Mouse (Mus musculus): Measurements from ENCODE around the gene Sf1. TPM values are rescaled to one million over a fixed set of nuclear protein-coding genes. Genes with fewer than 3 reads are reported as not detected.

Gene Sf1
- polyA plus RNA-seq, 1 experiment from 2014 or later = 183 TPM

GRCm38 (mm10) chr19:6407109-6407508 lies 43.6 kb downstream of the Sf1 start:
- ATAC-seq (ENCODE audit: low FRiP score, low TSS enrichment) = no peak
- Histone ChIP-seq H3K9ac (ENCODE audit: low read depth, low read length) (no peak overlapping the region), H3K9me3 (ENCODE audit: control insufficient read depth, low read length) (no peaks in the 10 kb centered on the region), H3K27ac (ENCODE audit: low read depth, low read length) (no peak overlapping the region), H3K27me3 (ENCODE audit: control insufficient read depth, insufficient read depth, low read length) (peaks cover 4% of the 10 kb centered on the region), H3K4me3 (ENCODE audit: low read length) (no peak overlapping the region), H3K4me2 (replicated peaks; ENCODE audit: low read depth, low read length) (no peak overlapping the region), H3K4me1 (ENCODE audit: control insufficient read depth, insufficient read depth, low read length) (peaks cover 5% of the 10 kb centered on the region; the same call in 1 of the 2 replicates), H3K36me3 (ENCODE audit: control insufficient read depth, insufficient read depth, low read length) (no peaks in the 10 kb centered on the region)
- WGBS = 83% methylated on average over 8 of the region's 8 CpGs

GRCm38 (mm10) chr19:6407816-6408510 lies 44.5 kb downstream of the Sf1 start:
- no peak for ATAC-seq (ENCODE audit: low FRiP score, low TSS enrichment)
- Histone ChIP-seq H3K4me3 (ENCODE audit: low read length) (no peak overlapping the region), H3K27me3 (ENCODE audit: control insufficient read depth, insufficient read depth, low read length) (peaks cover 4% of the 10 kb centered on the region), H3K9me3 (ENCODE audit: control insufficient read depth, low read length) (no peaks in the 10 kb centered on the region), H3K36me3 (ENCODE audit: control insufficient read depth, insufficient read depth, low read length) (no peaks in the 10 kb centered on the region), H3K27ac (ENCODE audit: low read depth, low read length) (no peak overlapping the region), H3K9ac (ENCODE audit: low read depth, low read length) (no peak overlapping the region), H3K4me1 (ENCODE audit: control insufficient read depth, insufficient read depth, low read length) (no peaks in the 10 kb centered on the region), H3K4me2 (replicated peaks; ENCODE audit: low read depth, low read length) (no peak overlapping the region)
- 60% methylated on average over 16 of the region's 16 CpGs for WGBS

- Histone ChIP-seq H3K27ac (ENCODE audit: low read depth, low read length) (no peak overlapping the region), H3K4me2 (replicated peaks; ENCODE audit: low read depth, low read length) (no peak overlapping the region), H3K4me1 (ENCODE audit: control insufficient read depth, insufficient read depth, low read length) (no peaks in the 10 kb centered on the region), H3K27me3 (ENCODE audit: control insufficient read depth, insufficient read depth, low read length) (peaks cover 2% of the 10 kb centered on the region), H3K4me3 (ENCODE audit: low read length) (no peak overlapping the region), H3K9me3 (ENCODE audit: control insufficient read depth, low read length) (no peaks in the 10 kb centered on the region), H3K36me3 (ENCODE audit: control insufficient read depth, insufficient read depth, low read length) (no peaks in the 10 kb centered on the region), H3K9ac (ENCODE audit: low read depth, low read length) (no peak overlapping the region)
- ATAC-seq (ENCODE audit: low FRiP score, low TSS enrichment) = no peak
- WGBS = 79% methylated on average over 8 of the region's 8 CpGs
Measured at GRCm38 (mm10) chr19:6408749-6409148, 45.3 kb downstream of the Sf1 start.

DNA sequence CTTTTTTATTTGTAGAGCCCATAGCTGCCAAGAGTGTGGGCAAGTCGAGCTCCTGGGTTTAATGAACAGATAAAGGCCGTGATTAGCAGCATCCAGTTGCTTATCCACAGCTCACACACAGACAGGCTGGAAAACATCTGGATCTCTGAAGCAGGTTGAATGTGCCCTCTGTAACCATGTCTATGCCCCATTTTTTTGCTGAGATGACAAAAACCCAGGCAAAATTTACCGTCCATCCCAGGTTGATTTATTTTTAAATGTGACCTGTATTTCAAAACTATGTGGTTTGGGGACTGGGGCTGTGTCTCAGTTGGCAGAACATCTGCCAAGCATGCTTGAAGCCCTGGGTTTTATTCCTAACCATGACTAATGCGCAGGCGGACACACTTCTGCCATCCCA lies 45.7 kb downstream of the Sf1 start:
- Histone ChIP-seq H3K4me3 (ENCODE audit: low read length) (no peak overlapping the region), H3K36me3 (ENCODE audit: control insufficient read depth, insufficient read depth, low read length) (no peaks in the 10 kb centered on the region), H3K27ac (ENCODE audit: low read depth, low read length) (no peak overlapping the region), H3K4me2 (replicated peaks; ENCODE audit: low read depth, low read length) (no peak overlapping the region), H3K9me3 (ENCODE audit: control insufficient read depth, low read length) (no peaks in the 10 kb centered on the region), H3K4me1 (ENCODE audit: control insufficient read depth, insufficient read depth, low read length) (no peaks in the 10 kb centered on the region), H3K27me3 (ENCODE audit: control insufficient read depth, insufficient read depth, low read length) (no peaks in the 10 kb centered on the region), H3K9ac (ENCODE audit: low read depth, low read length) (no peak overlapping the region)
- WGBS = 81% methylated on average over 5 of the region's 5 CpGs
- ATAC-seq (ENCODE audit: low FRiP score, low TSS enrichment) = no peak

GRCm38 (mm10) chr19:6409936-6410335 lies 46.4 kb downstream of the Sf1 start:
- Histone ChIP-seq H3K4me3 (ENCODE audit: low read length) (no peak overlapping the region), H3K9me3 (ENCODE audit: control insufficient read depth, low read length) (no peaks in the 10 kb centered on the region), H3K4me1 (ENCODE audit: control insufficient read depth, insufficient read depth, low read length) (no peaks in the 10 kb centered on the region), H3K4me2 (replicated peaks; ENCODE audit: low read depth, low read length) (no peak overlapping the region), H3K36me3 (ENCODE audit: control insufficient read depth, insufficient read depth, low read length) (no peaks in the 10 kb centered on the region), H3K9ac (ENCODE audit: low read depth, low read length) (no peak overlapping the region), H3K27ac (ENCODE audit: low read depth, low read length) (no peak overlapping the region), H3K27me3 (ENCODE audit: control insufficient read depth, insufficient read depth, low read length) (no peaks in the 10 kb centered on the region)
- WGBS = 82% methylated on average over 5 of the region's 5 CpGs
- ATAC-seq (ENCODE audit: low FRiP score, low TSS enrichment) = no peak

DNA sequence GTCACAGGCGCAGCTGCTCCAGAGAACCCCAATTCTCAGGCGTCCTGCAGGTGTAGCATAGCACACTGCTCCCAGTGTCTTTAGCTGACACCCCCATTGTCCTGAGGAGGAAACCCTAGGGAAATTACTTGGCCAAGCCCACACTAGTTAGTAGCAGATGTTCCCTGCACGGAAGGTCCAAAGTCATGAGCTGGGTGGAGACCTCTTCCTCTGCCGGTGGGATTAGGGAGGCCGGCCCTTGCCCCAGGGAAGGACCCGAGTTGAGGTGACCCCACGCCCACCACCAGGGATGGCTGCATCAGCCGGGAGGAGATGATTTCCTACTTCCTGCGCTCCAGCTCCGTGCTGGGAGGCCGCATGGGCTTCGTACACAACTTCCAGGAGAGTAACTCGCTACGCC lies 49.3 kb downstream of the Sf1 start:
- Histone ChIP-seq H3K4me1 (ENCODE audit: control insufficient read depth, insufficient read depth, low read length) (0 out of 2 replicates have a peak, but pooled peaks cover 9% of the 10 kb centered on the region), H3K4me3 (ENCODE audit: low read length) (no peak overlapping the region), H3K27ac (ENCODE audit: low read depth, low read length) (no peak overlapping the region), H3K4me2 (replicated peaks; ENCODE audit: low read depth, low read length) (peak overlapping the region; percentile 10; the same call in 1 of the 2 replicates), H3K27me3 (ENCODE audit: control insufficient read depth, insufficient read depth, low read length) (no peaks in the 10 kb centered on the region), H3K9me3 (ENCODE audit: control insufficient read depth, low read length) (no peaks in the 10 kb centered on the region), H3K9ac (ENCODE audit: low read depth, low read length) (peak overlapping the region; percentile 7; the same call in 1 of the 2 replicates), H3K36me3 (ENCODE audit: control insufficient read depth, insufficient read depth, low read length) (no peaks in the 10 kb centered on the region)
- 48% methylated on average over 14 of the region's 14 CpGs for WGBS
- ATAC-seq (ENCODE audit: low FRiP score, low TSS enrichment) = no peak

GRCm38 (mm10) chr19:6415454-6415853 lies 52.0 kb downstream of the Sf1 start:
- Histone ChIP-seq H3K36me3 (ENCODE audit: control insufficient read depth, insufficient read depth, low read length) (no peaks in the 10 kb centered on the region), H3K4me2 (replicated peaks; ENCODE audit: low read depth, low read length) (no peak overlapping the region), H3K9me3 (ENCODE audit: control insufficient read depth, low read length) (no peaks in the 10 kb centered on the region), H3K4me1 (ENCODE audit: control insufficient read depth, insufficient read depth, low read length) (0 out of 2 replicates have a peak, but pooled peaks cover 17% of the 10 kb centered on the region), H3K27ac (ENCODE audit: low read depth, low read length) (no peak overlapping the region), H3K27me3 (ENCODE audit: control insufficient read depth, insufficient read depth, low read length) (peaks cover 23% of the 10 kb centered on the region), H3K9ac (ENCODE audit: low read depth, low read length) (no peak overlapping the region), H3K4me3 (ENCODE audit: low read length) (no peak overlapping the region)
- no peak for ATAC-seq (ENCODE audit: low FRiP score, low TSS enrichment)
- WGBS = 46% methylated on average over 6 of the region's 6 CpGs

- 9% methylated on average over 9 of the region's 9 CpGs for WGBS
- H3K4me2 ChIP-seq (replicated peaks; ENCODE audit: low read depth, low read length) = no peak overlapping the region
Measured at GRCm38 (mm10) chr19:6416124-6416770, 52.8 kb downstream of the Sf1 start.

More at GRCm38 (mm10) chr19:6416124-6416770, 52.8 kb downstream of the Sf1 start:
- Histone ChIP-seq H3K4me1 (ENCODE audit: control insufficient read depth, insufficient read depth, low read length) (0 out of 2 replicates have a peak, but pooled peaks cover 17% of the 10 kb centered on the region), H3K9me3 (ENCODE audit: control insufficient read depth, low read length) (no peaks in the 10 kb centered on the region), H3K9ac (ENCODE audit: low read depth, low read length) (no peak overlapping the region), H3K27me3 (ENCODE audit: control insufficient read depth, insufficient read depth, low read length) (peaks cover 31% of the 10 kb centered on the region), H3K27ac (ENCODE audit: low read depth, low read length) (no peak overlapping the region), H3K36me3 (ENCODE audit: control insufficient read depth, insufficient read depth, low read length) (no peaks in the 10 kb centered on the region), H3K4me3 (ENCODE audit: low read length) (no peak overlapping the region)
- no peak for ATAC-seq (ENCODE audit: low FRiP score, low TSS enrichment)
